Mouse (Mus musculus): ENCODE measurements around the gene Arpc1b.
"Not testable (repeated sequence)": the region's sequence is repeated elsewhere in the genome, so short reads cannot be mapped to it uniquely, and the experiment has no call there.

Arpc1b gene

GRCm38 (mm10) chr5:145114071-145114605 is at the start of gene Arpc1b:
TSS of gene Arpc1b (plus strand) at chr5:145114215.
- DNase-seq: peak; percentile 99

GRCm38 (mm10) chr5:145064765-145065340 is 49.2 kb upstream of the Arpc1b start:
- peak; percentile 14 for DNase-seq

- peak; percentile 52 for DNase-seq
Observed at GRCm38 (mm10) chr5:145068863-145069262, 45.2 kb upstream of the Arpc1b start.

GRCm38 (mm10) chr5:145069707-145070106 is 44.3 kb upstream of the Arpc1b start:
- peak; percentile 83 for DNase-seq

GRCm38 (mm10) chr5:145071342-145071741 is 42.7 kb upstream of the Arpc1b start:
- peak; percentile 66 for DNase-seq

GRCm38 (mm10) chr5:145075081-145075480 is 38.9 kb upstream of the Arpc1b start:
- DNase-seq: no peak

- DNase-seq: no peak
Observed at GRCm38 (mm10) chr5:145081866-145082613, 32.0 kb upstream of the Arpc1b start.

- DNase-seq: not testable (repeated sequence)
Observed at GRCm38 (mm10) chr5:145083201-145083600, 30.8 kb upstream of the Arpc1b start.

- DNase-seq: peak; percentile 100
Observed at GRCm38 (mm10) chr5:145083632-145084451, 30.2 kb upstream of the Arpc1b start, which contains the start of the genes Arpc1a and Kpna7. TSS of gene Arpc1a (plus strand) at chr5:145083830. TSS of gene Kpna7 (minus strand) at chr5:145084030.

GRCm38 (mm10) chr5:145084822-145085221 is 29.2 kb upstream of the Arpc1b start:
- DNase-seq: no peak

- no peak for DNase-seq
Observed at GRCm38 (mm10) chr5:145088186-145088585, 25.8 kb upstream of the Arpc1b start.

GRCm38 (mm10) chr5:145089878-145090277 is 24.1 kb upstream of the Arpc1b start:
- DNase-seq: no peak

GRCm38 (mm10) chr5:145096195-145096594 is 17.8 kb upstream of the Arpc1b start:
- no peak for DNase-seq

GRCm38 (mm10) chr5:145098340-145098821 is 15.6 kb upstream of the Arpc1b start:
- no peak for DNase-seq

GRCm38 (mm10) chr5:145100960-145101359 is 13.1 kb upstream of the Arpc1b start:
- peak; percentile 87 for DNase-seq

GRCm38 (mm10) chr5:145101451-145101850 is 12.6 kb upstream of the Arpc1b start:
- peak; percentile 81 for DNase-seq

- DNase-seq: no peak
Observed at GRCm38 (mm10) chr5:145102706-145103105, 11.3 kb upstream of the Arpc1b start.

GRCm38 (mm10) chr5:145104328-145104727 is 9.7 kb upstream of the Arpc1b start:
- DNase-seq: peak; percentile 82

- peak; percentile 83 for DNase-seq
Observed at GRCm38 (mm10) chr5:145105694-145106275, 8.2 kb upstream of the Arpc1b start.

GRCm38 (mm10) chr5:145110401-145110800 is 3.6 kb upstream of the Arpc1b start:
- DNase-seq: no peak

GRCm38 (mm10) chr5:145112566-145112965 is 1.4 kb upstream of the Arpc1b start:
- DNase-seq: no peak

GRCm38 (mm10) chr5:145113416-145113815 is 599 bp upstream of the Arpc1b start:
- DNase-seq: no peak
